Mouse (Mus musculus) mouse trophoblast stem cell (cell line): ENCODE measurements around the gene Gm11555.
"Not testable (repeated sequence)": the region's sequence is repeated elsewhere in the genome, so short reads cannot be mapped to it uniquely, and the experiment has no call there.

Experiments used
- in situ Hi-C, 2 experiments: fragments of 300-500 bp; cut with MseI, MboI; formaldehyde crosslinking; loops; 2 replicates in 1 of 2; 3 replicates in 1 of 2; pipeline ENCODE4 v1.15.1; 2025

Gene Gm11555

GRCm38 (mm10) chr11:99650136-99650535, at the start of gene Gm11555:
Gene Gm11555 (minus strand): TSS chr11:99650236.
- in situ Hi-C loops: no loop called here

GRCm38 (mm10) chr11:99690463-99690862, 40.4 kb upstream of the Gm11555 start, which contains the start of gene Gm14190:
Gene Gm14190 (minus strand): TSS chr11:99690740.
- in situ Hi-C loops: no loop called here

- in situ Hi-C loops: loop anchor here in 1 of 2 experiments (5.0 kb wide), 1 partner anchor 37 kb away; no protein-coding TSS in a partner anchor
Observed at GRCm38 (mm10) chr11:99685235-99685634, 35.2 kb upstream of the Gm11555 start.

GRCm38 (mm10) chr11:99683481-99683880, 33.4 kb upstream of the Gm11555 start:
- in situ Hi-C loops: no loop called here

- in situ Hi-C loops: no loop called here
Observed at GRCm38 (mm10) chr11:99665860-99666259, 15.8 kb upstream of the Gm11555 start, which contains the start of gene Krtap4-6. Gene Krtap4-6 (minus strand): TSS chr11:99665960.

GRCm38 (mm10) chr11:99662802-99663201, 12.8 kb upstream of the Gm11555 start:
- in situ Hi-C loops: no loop called here

GRCm38 (mm10) chr11:99659256-99659655, 9.2 kb upstream of the Gm11555 start:
- in situ Hi-C loops: no loop called here

- in situ Hi-C loops: not testable (repeated sequence)
Observed at GRCm38 (mm10) chr11:99658467-99659010, 8.5 kb upstream of the Gm11555 start, which contains the start of gene Gm11563. Gene Gm11563 (minus strand): TSS chr11:99658960.

- in situ Hi-C loops: no loop called here
Observed at GRCm38 (mm10) chr11:99657051-99657450, 7.0 kb upstream of the Gm11555 start.

GRCm38 (mm10) chr11:99646444-99646843, 3.6 kb downstream of the Gm11555 start:
- in situ Hi-C loops: no loop called here

GRCm38 (mm10) chr11:99644351-99644750, 5.7 kb downstream of the Gm11555 start:
- in situ Hi-C loops: no loop called here

- in situ Hi-C loops: not testable (repeated sequence)
Observed at GRCm38 (mm10) chr11:99643635-99644139, 6.3 kb downstream of the Gm11555 start, which contains the start of gene Krtap4-7. Gene Krtap4-7 (minus strand): TSS chr11:99644089.

- in situ Hi-C loops: no loop called here
Observed at GRCm38 (mm10) chr11:99640926-99641325, 9.1 kb downstream of the Gm11555 start.

GRCm38 (mm10) chr11:99637086-99637485, 12.9 kb downstream of the Gm11555 start:
- in situ Hi-C loops: no loop called here

GRCm38 (mm10) chr11:99634653-99635134, 15.3 kb downstream of the Gm11555 start, which contains the start of gene Krtap4-2:
Gene Krtap4-2 (minus strand): TSS chr11:99635084.
- in situ Hi-C loops: no loop called here

GRCm38 (mm10) chr11:99633293-99633692, 16.7 kb downstream of the Gm11555 start:
- in situ Hi-C loops: no loop called here

- in situ Hi-C loops: no loop called here
Observed at GRCm38 (mm10) chr11:99630890-99631289, 19.1 kb downstream of the Gm11555 start.

GRCm38 (mm10) chr11:99628138-99628537, 21.9 kb downstream of the Gm11555 start, which contains the start of gene Krtap4-1:
Gene Krtap4-1 (minus strand): TSS chr11:99628238.
- in situ Hi-C loops: no loop called here

- in situ Hi-C loops: no loop called here
Observed at GRCm38 (mm10) chr11:99620335-99620734, 29.7 kb downstream of the Gm11555 start, which contains the start of gene Gm11562. Gene Gm11562 (minus strand): TSS chr11:99620435.

GRCm38 (mm10) chr11:99614796-99615363, 35.2 kb downstream of the Gm11555 start, which contains the start of gene Krtap2-4:
Gene Krtap2-4 (minus strand): TSS chr11:99614846.
- in situ Hi-C loops: no loop called here

- in situ Hi-C loops: not testable (repeated sequence)
Observed at GRCm38 (mm10) chr11:99610089-99610488, 39.9 kb downstream of the Gm11555 start, which contains the start of gene Gm11937. Gene Gm11937 (minus strand): TSS chr11:99610189.

GRCm38 (mm10) chr11:99609126-99609525, 40.9 kb downstream of the Gm11555 start:
- in situ Hi-C loops: no loop called here
